Mouse (Mus musculus): ENCODE measurements around the gene Trim30c.
"Not testable (repeated sequence)": the region's sequence is repeated elsewhere in the genome, so short reads cannot be mapped to it uniquely, and the experiment has no call there.

Trim30c gene

DNA sequence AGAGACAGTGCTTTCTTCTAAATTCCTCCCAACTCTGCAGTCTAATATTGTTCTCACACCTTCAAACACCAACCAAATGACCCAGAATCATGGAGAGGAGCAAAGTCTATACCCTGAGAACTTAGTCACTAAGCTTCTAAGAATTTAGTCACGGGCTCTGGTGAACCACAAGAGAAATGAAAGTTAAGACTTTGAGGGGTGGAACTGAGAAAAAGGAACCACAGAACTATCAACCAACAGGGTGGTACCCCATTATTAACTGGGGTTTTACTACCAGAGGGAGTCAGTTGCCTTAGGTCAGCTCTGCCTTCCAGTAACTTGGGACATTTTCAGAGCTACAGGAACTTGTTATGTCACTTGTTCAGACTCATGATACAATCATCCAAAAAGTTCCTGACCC, at the start of gene Trim30c:
Trim30c (minus strand) TSS at position 140 of the 400 bp plus-strand sequence.
- DNase-seq, result no peak

DNA sequence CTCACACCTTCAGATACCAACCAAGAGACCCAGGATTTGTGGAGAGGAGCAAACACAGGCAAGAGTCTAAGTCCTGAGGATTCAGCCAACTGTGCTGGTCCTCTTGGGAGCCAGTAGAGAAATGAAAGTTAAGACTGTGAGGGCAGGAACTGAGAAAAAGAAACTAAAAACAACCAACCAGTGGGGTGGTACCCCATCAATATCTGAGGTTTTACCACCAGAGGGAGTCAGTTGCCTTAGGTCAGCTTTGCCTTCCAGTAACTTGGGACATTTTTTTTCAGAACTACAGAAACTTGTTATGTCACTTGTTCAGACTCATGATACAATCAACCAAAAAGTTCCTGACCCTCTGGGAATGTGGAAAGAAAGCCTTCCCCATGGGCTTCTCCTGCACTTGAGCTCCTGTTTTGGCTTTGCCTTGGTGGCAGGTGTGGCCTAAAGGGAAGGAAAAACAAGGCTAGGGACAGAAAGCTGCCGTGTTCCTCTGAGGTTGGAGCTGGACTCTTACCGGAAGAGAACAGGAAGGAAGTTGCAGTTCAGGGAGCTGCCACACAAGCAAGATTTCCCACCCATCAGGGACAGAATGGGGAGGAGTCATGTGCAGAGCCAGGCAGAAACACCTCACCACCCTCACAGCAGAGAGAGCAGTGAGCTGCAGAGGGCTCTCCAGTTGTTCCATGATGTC, 45.5 kb upstream of the Trim30c start:
- peak; percentile 13 for DNase-seq

DNA sequence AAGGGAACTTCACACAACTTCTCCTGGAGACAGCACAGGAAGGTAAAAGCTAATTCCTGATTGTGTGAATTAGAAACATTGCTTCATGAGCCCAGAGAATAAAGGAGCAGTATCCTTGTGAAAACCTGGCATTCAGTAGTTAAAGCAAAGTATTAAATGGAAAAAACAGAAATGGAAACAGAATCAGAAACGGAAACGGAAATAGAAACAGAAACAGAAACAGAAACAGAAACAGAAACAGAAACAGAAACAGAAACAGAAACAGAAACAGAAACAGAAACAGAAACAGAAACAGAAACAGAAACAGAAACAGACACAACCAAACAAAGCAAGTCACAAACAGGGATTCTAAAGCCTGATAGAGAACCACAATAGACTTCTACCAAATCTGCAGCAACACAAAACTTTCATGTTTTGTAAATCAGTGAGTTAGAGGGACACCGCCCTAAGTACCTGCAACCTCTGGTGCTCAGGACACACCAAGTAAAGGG, 3.9 kb upstream of the Trim30c start:
- DNase-seq, result no peak

DNA sequence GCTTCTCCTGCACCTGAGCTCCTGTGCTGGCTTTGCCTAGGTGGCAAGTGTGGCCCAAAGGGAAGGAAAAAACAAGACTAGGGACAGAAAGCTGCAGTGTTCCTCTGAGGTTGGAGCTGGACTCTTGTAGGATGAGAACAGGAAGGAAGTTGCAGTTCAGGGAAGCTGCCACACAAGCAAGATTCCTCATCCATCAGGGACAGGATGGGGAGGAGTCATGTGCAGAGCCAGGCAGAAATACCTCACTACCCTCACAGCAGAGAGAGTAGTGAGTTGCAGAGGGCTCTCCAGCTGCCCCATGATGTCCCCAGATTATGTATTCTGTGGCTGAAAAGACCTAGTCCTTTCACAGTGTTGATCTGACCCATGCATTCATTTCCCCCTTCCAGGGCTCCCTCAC, 503 bp upstream of the Trim30c start:
- no peak for DNase-seq

DNA sequence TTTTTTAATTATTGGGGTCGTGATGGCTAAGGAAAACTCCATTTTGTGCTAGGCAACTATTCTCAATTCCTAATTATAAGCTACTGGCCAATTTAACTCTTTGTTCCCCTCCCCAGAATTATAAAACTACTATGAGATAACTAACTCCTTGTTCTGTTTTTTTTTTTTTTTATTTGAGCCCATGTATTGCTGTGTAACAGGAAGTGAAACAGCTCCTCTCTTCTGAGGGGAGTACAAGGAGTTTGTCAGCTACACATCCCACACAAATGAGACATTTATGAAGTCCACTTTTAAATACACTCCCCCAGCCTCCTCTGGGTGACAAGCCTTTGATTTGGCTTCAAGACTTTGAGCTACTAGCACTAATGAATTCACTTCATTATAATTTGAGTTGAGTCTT, 2.1 kb downstream of the Trim30c start:
- DNase-seq, result no peak

DNA sequence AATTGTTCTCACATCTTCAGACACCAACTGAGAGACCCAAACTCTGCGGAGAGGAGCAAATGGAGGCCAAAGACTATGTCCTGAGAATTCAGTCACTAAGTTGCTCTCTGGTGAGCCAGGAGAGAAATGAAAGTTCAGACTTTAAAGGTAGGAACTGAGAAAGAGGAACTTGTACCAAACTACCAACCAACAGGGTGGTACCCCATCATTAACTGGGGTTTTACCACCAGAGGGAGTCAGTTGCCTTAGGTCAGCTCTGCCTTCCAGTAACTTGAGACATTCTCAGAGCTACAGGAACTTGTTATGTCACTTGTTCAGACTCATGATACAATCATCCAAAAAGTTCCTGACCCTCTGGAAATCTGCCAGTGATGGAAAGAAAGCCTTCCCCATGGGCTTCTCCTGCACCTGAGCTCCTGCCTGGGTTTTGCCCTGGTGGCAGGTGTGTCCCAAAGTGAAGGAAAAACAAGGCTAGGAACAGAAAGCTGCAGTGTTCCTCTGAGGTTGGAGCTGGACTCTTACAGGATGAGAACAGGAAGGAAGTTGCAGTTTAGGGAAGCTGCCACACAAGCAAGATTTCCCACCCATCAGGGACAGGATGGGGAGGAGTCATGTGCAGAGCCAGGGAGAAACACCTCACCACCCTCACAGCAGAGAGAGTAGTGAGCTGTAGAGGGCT, 30.8 kb downstream of the Trim30c start, which contains the start of gene Trim30b:
Trim30b (minus strand) TSS at position 149 of the 679 bp plus-strand sequence.
- peak; percentile 13 for DNase-seq

DNA sequence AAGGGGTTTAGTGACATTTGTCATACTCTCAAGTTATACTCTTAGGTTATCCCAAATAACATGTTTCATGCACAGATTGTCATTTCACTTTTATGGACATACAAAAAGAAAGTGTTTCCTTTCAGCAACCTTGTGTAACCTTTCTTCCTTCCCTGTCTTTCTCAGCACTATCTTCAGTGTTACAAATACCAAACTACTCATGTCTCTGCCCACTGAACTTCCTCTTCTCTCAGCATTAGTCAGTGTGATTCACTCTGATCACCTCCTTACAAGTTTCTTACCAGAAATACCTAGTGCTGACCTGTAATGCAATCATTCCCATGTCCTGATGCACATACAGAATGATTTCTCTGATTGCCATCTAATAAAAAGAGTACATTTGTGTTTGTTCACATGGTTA, 34.3 kb downstream of the Trim30c start:
- DNase-seq, result no peak

DNA sequence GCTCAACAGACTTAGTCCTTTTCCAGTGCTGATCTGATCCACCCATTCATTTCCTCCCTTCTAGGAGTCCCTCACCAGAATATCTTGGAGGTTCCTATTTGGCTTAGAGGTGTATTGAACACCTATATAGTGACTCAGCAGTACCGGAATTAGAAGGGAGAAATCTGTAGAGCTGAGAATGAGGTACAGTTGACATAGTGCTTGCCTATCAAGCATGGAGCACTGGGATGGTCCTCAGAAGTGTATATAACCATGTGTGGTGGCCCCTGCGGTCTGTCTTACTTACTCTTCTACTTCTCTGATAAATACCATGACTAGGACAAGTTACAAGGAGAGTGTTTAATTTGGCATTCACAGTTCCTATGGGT, 47.1 kb downstream of the Trim30c start:
- DNase-seq, result no peak

DNA sequence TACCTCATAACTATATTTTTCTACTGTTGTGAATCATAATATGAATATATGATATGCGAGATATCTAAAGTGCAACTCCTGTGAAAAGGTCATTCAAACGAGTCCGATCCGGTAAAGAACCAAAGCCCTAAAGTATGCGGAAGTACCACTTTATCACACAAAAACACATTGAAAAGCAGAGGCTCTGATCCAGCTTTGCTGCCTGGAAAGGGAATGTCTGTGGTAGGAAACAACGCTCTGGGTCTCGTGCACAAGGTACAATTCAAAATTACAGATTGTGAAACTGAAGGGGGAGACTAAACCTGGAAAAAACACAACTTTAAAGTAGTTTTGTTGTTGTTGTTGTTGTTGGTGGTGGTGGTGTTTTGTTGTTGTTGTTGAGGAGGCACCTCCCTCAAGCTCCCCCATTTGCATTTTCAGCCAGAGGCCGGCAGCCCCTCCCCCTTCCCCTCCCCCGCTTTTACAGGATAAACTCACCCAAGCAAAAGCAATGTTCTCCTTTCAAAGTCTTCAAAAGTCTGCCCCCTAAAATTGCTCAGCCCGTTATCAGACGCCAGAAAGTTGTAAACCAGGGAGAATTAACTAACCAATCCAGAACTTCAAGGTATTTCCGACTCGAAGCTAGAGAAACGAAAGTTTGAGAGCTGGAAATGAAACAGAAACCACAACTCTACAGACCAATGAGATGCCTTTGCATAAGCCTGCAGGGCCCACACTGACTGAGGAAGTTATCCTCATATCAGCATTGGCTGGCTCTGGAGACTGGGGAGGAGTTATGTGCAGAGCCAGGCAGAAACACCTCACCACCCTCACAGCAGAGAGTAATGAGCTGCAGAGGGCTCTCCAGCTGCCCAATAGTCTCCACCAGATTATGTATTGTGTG, 47.7 kb downstream of the Trim30c start, which contains the start of gene Trim12c:
Trim12c (minus strand) TSS at position 646 of the 883 bp plus-strand sequence.
- DNase-seq, result peak; percentile 67

DNA sequence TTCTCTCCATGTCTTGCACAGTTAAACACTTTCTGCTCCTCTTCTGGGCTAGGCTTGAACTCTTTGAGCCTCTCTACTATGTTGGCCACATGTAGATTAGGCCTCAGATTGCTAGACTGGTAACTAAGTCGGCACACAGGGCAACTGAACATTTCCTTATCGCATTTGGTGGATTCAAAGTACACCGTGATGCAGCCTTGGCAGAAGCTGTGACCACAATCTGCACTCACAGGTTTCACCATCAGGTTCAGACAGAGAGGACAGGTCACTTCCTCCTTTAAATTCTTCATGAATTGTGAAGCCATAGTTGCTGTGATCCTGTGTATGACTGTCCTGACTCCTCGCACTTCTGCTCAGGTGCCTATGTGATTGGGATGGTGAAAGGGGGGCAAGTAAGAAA, 52.6 kb downstream of the Trim30c start:
- not testable (repeated sequence) for DNase-seq

DNA sequence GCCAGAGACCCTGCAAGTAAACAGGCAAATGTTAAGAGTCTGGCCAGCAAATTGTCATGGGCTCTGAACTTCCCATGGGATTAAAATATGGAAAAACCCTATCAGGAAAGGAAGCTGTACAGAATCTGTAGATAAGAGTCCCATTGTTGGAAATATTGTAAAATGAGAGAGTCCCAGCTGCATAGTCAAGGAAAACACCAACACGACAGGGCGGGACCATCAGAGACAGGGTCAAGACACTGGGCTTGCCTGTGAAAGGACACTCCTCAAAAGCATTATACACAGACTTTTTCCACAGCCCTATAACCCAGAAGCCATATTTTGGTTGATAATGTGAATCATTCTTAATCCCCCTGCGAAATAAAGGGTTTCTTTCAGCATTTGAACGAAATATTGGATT, 59.9 kb downstream of the Trim30c start:
- DNase-seq, result not testable (repeated sequence)

DNA sequence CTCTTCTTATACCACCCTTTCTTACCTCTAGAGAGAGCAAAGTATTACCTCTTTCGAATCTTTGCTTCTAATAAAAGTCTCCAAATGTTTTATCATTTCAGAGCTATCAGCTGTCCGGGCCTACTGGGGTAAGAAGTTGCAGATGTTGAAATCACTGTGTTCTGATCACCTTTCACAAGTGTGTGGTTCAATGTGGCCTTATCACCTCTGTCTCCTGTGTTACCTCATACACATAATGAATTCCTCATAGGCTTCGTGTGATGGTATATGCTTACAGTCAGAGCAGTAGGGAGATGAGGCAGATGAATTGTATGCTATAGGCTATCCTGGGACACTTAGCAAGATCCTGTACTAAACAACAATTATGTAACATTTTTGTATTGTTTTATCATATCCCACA, 65.1 kb downstream of the Trim30c start:
- DNase-seq, result not testable (repeated sequence)

Data from lung, postnatal 14 days (tissue).